Mouse (Mus musculus): ENCODE results near the gene Cyp2f2.

GRCm38 (mm10) chr7:27129811-27130210, 10.1 kb downstream of the Cyp2f2 start:
- TF ChIP-seq POLR2A (IDR thresholded peaks at IDR 0.05; ENCODE audit: borderline replicate concordance, insufficient read depth, low read length) (no peak), CTCF (IDR thresholded peaks at IDR 0.05; ENCODE audit: borderline replicate concordance, insufficient read depth, low read depth, low read length) (no peak)
